Mouse (Mus musculus) neural tube, embryonic 14.5 days (tissue): ENCODE measurements around the gene Elf4. TPM values are rescaled to one million over a fixed set of nuclear protein-coding genes. Genes with fewer than 3 reads are reported as not detected.
"Not testable (repeated sequence)": the region's sequence is repeated elsewhere in the genome, so short reads cannot be mapped to it uniquely, and the experiment has no call there.

ENCODE experiments used
- ATAC-seq: fragments of 200-750 bp; cut with Nextera tagmentation; 2 replicates; pipeline ENCODE4 v1.8.0; 2017; ENCODE audit warnings: low read depth, mild to moderate bottlenecking, moderate TSS enrichment, moderate library complexity
- H3K27ac ChIP-seq: fragments of 300-500 bp; sonication (generic); 2 replicates; pipeline ENCODE4 v1.5.1; 2014; ENCODE audit warnings: low read depth, mild to moderate bottlenecking, control low read depth, low read length, moderate library complexity, mixed read lengths
- H3K27me3 ChIP-seq: fragments of 300-500 bp; sonication (generic); 2 replicates; pipeline ENCODE4 v1.6.1; 2014; ENCODE audit warnings: low read length; ENCODE audit not compliant: control insufficient read depth, insufficient read depth
- H3K36me3 ChIP-seq: fragments of 300-500 bp; sonication (generic); 2 replicates; pipeline ENCODE4 v1.6.1; 2014; ENCODE audit warnings: low read length, mixed read lengths; ENCODE audit not compliant: control insufficient read depth, insufficient read depth
- H3K4me1 ChIP-seq: fragments of 300-500 bp; sonication (generic); 2 replicates; pipeline ENCODE4 v1.6.1; 2014; ENCODE audit warnings: low read length; ENCODE audit not compliant: control insufficient read depth, insufficient read depth
- H3K4me2 ChIP-seq: fragments of 300-500 bp; sonication (generic); 2 replicates; pipeline ENCODE4 v1.6.1; 2014; ENCODE audit warnings: mild to moderate bottlenecking, low read depth, low read length, control low read depth
- H3K4me3 ChIP-seq: fragments of 300-500 bp; sonication (generic); 2 replicates; pipeline ENCODE4 v1.5.1; 2014; ENCODE audit warnings: low read depth, low read length, control low read depth, mixed read lengths
- H3K9ac ChIP-seq: fragments of 300-500 bp; sonication (generic); replicated peaks from 2 replicates; pipeline ENCODE4 v1.6.1; 2014; ENCODE audit warnings: low read depth, mild to moderate bottlenecking, control low read depth, low read length, mixed read lengths
- H3K9me3 ChIP-seq: fragments of 300-500 bp; sonication (generic); 2 replicates; pipeline ENCODE4 v1.6.1; 2016; ENCODE audit warnings: low read length; ENCODE audit not compliant: control insufficient read depth
- WGBS: fragments of 180-500 bp; shearing (Covaris S2); extraction: QIAGEN DNeasy Blood & Tissue Kit; methylation state at CpG from one replicate; pipeline ENCODE4 v1.1.7; 2014; 5-methylcytosine and 5-hydroxymethylcytosine counted together
- polyA plus RNA-seq: library from polyadenylated mRNA; unstranded; fragments of >200 nt; fragmentation: Nextera tagmentation; extraction: Ambion mirVana; gene quantifications from 2 replicates; pipeline ENCODE4 v1.2.1, GENCODE M21; 2014

Gene Elf4
- polyA plus RNA-seq, 1 experiment from 2014 or later = 0.24 TPM

GRCm38 (mm10) chrX:48449646-48450045, 13.3 kb downstream of the Elf4 start:
- Histone ChIP-seq H3K27me3 (peaks cover 2% of the 10 kb centered on the region; the same call in 1 of the 2 replicates), H3K4me2 (no peak overlapping the region), H3K27ac (no peak overlapping the region), H3K36me3 (no peaks in the 10 kb centered on the region), H3K9me3 (no peaks in the 10 kb centered on the region), H3K4me1 (no peaks in the 10 kb centered on the region), H3K9ac (no peak overlapping the region), H3K4me3 (no peak overlapping the region)
- WGBS = 28% methylated on average over 10 of the region's 10 CpGs
- no peak for ATAC-seq

- Histone ChIP-seq H3K9me3 (no peaks in the 10 kb centered on the region), H3K27me3 (no peaks in the 10 kb centered on the region), H3K4me2 (no peak overlapping the region), H3K27ac (no peak overlapping the region), H3K36me3 (no peaks in the 10 kb centered on the region), H3K9ac (no peak overlapping the region), H3K4me1 (no peaks in the 10 kb centered on the region), H3K4me3 (no peak overlapping the region)
- no peak for ATAC-seq
- WGBS = 94% methylated on average over 4 of the region's 4 CpGs
These were observed 18.3 kb downstream of the Elf4 start for GRCm38 (mm10) chrX:48444677-48445076.

GRCm38 (mm10) chrX:48441954-48442353, 21.0 kb downstream of the Elf4 start:
- Histone ChIP-seq H3K27me3 (no peaks in the 10 kb centered on the region), H3K9me3 (no peaks in the 10 kb centered on the region), H3K36me3 (no peaks in the 10 kb centered on the region), H3K4me2 (no peak overlapping the region), H3K4me3 (no peak overlapping the region), H3K9ac (no peak overlapping the region), H3K4me1 (no peaks in the 10 kb centered on the region), H3K27ac (no peak overlapping the region)
- ATAC-seq = no peak
- 94% methylated on average over 7 of the region's 7 CpGs for WGBS

GRCm38 (mm10) chrX:48441548-48441947, 21.4 kb downstream of the Elf4 start:
- no peak overlapping the region for H3K9ac ChIP-seq
- no peaks in the 10 kb centered on the region for H3K9me3 ChIP-seq
- H3K36me3 ChIP-seq = no peaks in the 10 kb centered on the region
- H3K4me1 ChIP-seq = no peaks in the 10 kb centered on the region
- WGBS = 84% methylated on average over 6 of the region's 6 CpGs
- H3K4me3 ChIP-seq = no peak overlapping the region
- H3K27me3 ChIP-seq = no peaks in the 10 kb centered on the region
- H3K27ac ChIP-seq = no peak overlapping the region
- no peak for ATAC-seq
- H3K4me2 ChIP-seq = no peak overlapping the region

GRCm38 (mm10) chrX:48439036-48439435, 23.9 kb downstream of the Elf4 start:
- H3K27ac ChIP-seq = no peak overlapping the region
- no peak for ATAC-seq

GRCm38 (mm10) chrX:48436082-48436481, 26.9 kb downstream of the Elf4 start:
- not testable (repeated sequence) for H3K9ac ChIP-seq, H3K9me3 ChIP-seq, H3K27me3 ChIP-seq, H3K27ac ChIP-seq, H3K4me1 ChIP-seq, H3K4me3 ChIP-seq, H3K36me3 ChIP-seq, H3K4me2 ChIP-seq, ATAC-seq
- 79% methylated on average over 4 of the region's 7 CpGs for WGBS

More at GRCm38 (mm10) chrX:48439036-48439435, 23.9 kb downstream of the Elf4 start:
- Histone ChIP-seq H3K4me1 (no peaks in the 10 kb centered on the region), H3K9me3 (no peaks in the 10 kb centered on the region), H3K36me3 (no peaks in the 10 kb centered on the region), H3K4me3 (no peak overlapping the region), H3K27me3 (no peaks in the 10 kb centered on the region), H3K4me2 (no peak overlapping the region), H3K9ac (no peak overlapping the region)
- 70% methylated on average over 4 of the region's 4 CpGs for WGBS

- no peak for ATAC-seq
- no peaks in the 10 kb centered on the region for H3K4me1 ChIP-seq
These were observed 27.4 kb downstream of the Elf4 start for GRCm38 (mm10) chrX:48435477-48435900.

GRCm38 (mm10) chrX:48434251-48434650, 28.7 kb downstream of the Elf4 start:
- 100% methylated on average over 1 of the region's 1 CpGs for WGBS
- no peak overlapping the region for H3K9ac ChIP-seq
- no peak overlapping the region for H3K4me2 ChIP-seq
- no peaks in the 10 kb centered on the region for H3K36me3 ChIP-seq
- H3K4me3 ChIP-seq = no peak overlapping the region
- H3K4me1 ChIP-seq = no peaks in the 10 kb centered on the region
- no peaks in the 10 kb centered on the region for H3K27me3 ChIP-seq
- no peaks in the 10 kb centered on the region for H3K9me3 ChIP-seq
- no peak overlapping the region for H3K27ac ChIP-seq
- no peak for ATAC-seq

More at GRCm38 (mm10) chrX:48435477-48435900, 27.4 kb downstream of the Elf4 start:
- WGBS = 73% methylated on average over 9 of the region's 9 CpGs
- Histone ChIP-seq H3K36me3 (no peaks in the 10 kb centered on the region), H3K9me3 (no peaks in the 10 kb centered on the region), H3K4me2 (no peak overlapping the region), H3K27ac (no peak overlapping the region), H3K27me3 (no peaks in the 10 kb centered on the region), H3K4me3 (no peak overlapping the region), H3K9ac (no peak overlapping the region)

- Histone ChIP-seq H3K27ac (no peak overlapping the region), H3K9ac (no peak overlapping the region), H3K4me3 (no peak overlapping the region), H3K4me2 (no peak overlapping the region), H3K27me3 (no peaks in the 10 kb centered on the region), H3K4me1 (no peaks in the 10 kb centered on the region), H3K36me3 (no peaks in the 10 kb centered on the region), H3K9me3 (no peaks in the 10 kb centered on the region)
- WGBS = 38% methylated on average over 6 of the region's 6 CpGs
- no peak for ATAC-seq
These were observed 29.4 kb downstream of the Elf4 start for GRCm38 (mm10) chrX:48433527-48433899.
